Mouse (Mus musculus) liver, adult 2 months (tissue): Measurements from ENCODE around the gene Eif4a2. TPM values are rescaled to one million over a fixed set of nuclear protein-coding genes. Genes with fewer than 3 reads are reported as not detected.
"Not testable (repeated sequence)": the region's sequence is repeated elsewhere in the genome, so short reads cannot be mapped to it uniquely, and the experiment has no call there.

ENCODE experiments used
- DNase-seq: peaks from one replicate; pipeline ENCODE4 v3.0.0-alpha.2; 2011; ENCODE audit warnings: low read depth, low spot score; ENCODE audit errors: extremely low read depth
- H3K27ac ChIP-seq: fragments of 200-500 bp; replicated peaks from 2 replicates; pipeline ENCODE4 v1.5.1; 2012; ENCODE audit warnings: low read depth, mild to moderate bottlenecking, control low read depth, inconsistent platforms, low read length; ENCODE audit not compliant: insufficient read depth
- H3K27me3 ChIP-seq: fragments of 200-500 bp; 2 replicates; pipeline ENCODE4 v1.6.1; 2012; ENCODE audit warnings: mild to moderate bottlenecking, moderate library complexity, low read length, inconsistent platforms; ENCODE audit not compliant: control insufficient read depth, insufficient read depth
- H3K36me3 ChIP-seq: fragments of 200-500 bp; 2 replicates; pipeline ENCODE4 v1.6.1; 2012; ENCODE audit warnings: low read length, inconsistent platforms; ENCODE audit not compliant: control insufficient read depth, insufficient read depth
- H3K4me1 ChIP-seq: fragments of 200-500 bp; 2 replicates; pipeline ENCODE4 v1.6.1; 2011; ENCODE audit warnings: low read length; ENCODE audit not compliant: control insufficient read depth, insufficient read depth
- H3K4me3 ChIP-seq: fragments of 200-500 bp; 2 replicates; pipeline ENCODE4 v1.5.1; 2011; ENCODE audit warnings: low read depth, mild to moderate bottlenecking, control low read depth, low read length, moderate library complexity; ENCODE audit not compliant: insufficient read depth
- H3K79me2 ChIP-seq: fragments of 200-500 bp; 2 replicates; pipeline ENCODE4 v1.6.1; 2012; ENCODE audit warnings: inconsistent platforms, mild to moderate bottlenecking, low read length, moderate library complexity; ENCODE audit not compliant: control insufficient read depth, insufficient read depth
- H3K9ac ChIP-seq: fragments of 200-500 bp; 2 replicates; pipeline ENCODE4 v1.6.1; 2012; ENCODE audit warnings: low read depth, mild to moderate bottlenecking, control low read depth, inconsistent platforms, low read length
- CTCF ChIP-seq: fragments of 200-500 bp; IDR thresholded peaks from 2 replicates; pipeline ENCODE4 v1.5.1; 2011; ENCODE audit warnings: low read depth, low read length, control low read depth
- POLR2A ChIP-seq: fragments of 200-500 bp; IDR thresholded peaks from 2 replicates; pipeline ENCODE4 v1.6.1; 2011; ENCODE audit warnings: low read length, control low read depth; ENCODE audit not compliant: insufficient read depth; ENCODE audit errors: extremely low read depth
- WGBS: fragments of 180-500 bp; shearing (Covaris S2); methylation state at CpG from one replicate; pipeline ENCODE4 v1.1.7; 2018; 5-methylcytosine and 5-hydroxymethylcytosine counted together
- polyA plus RNA-seq: library from polyadenylated mRNA; depleted of rRNA; stranded (reverse); fragments of >200 nt; gene quantifications from 2 replicates; pipeline ENCODE4 v1.2.3, GENCODE M21; 2012
- total RNA-seq: library from RNA; depleted of rRNA; stranded (reverse); fragments of >200 nt; gene quantifications from 2 replicates; pipeline ENCODE4 v1.2.3, GENCODE M21; 2014

The Eif4a2 gene
- total and polyA plus RNA-seq, 2 experiments: 75.9 to 412 TPM

DNA sequence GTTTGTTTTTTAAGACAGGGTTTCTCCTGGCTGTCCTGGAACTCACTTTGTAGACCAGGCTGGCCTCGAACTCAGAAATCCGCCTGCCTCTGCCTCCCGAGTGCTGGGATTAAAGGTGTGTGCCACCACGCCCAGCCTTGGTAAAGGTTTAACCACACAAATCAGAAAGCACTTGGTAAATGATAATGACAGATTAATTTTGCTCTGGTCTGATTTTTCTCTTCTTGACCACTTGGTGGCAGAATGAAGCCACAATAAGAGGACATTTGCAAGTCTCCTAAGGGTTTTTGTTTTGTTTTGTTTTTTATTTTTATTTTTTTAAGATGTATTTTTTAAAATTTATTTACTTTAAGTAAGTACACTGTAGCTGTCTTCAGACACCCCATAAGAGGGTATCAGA is 19.5 kb upstream of the Eif4a2 start:
- not testable (repeated sequence) for H3K36me3 ChIP-seq, H3K27me3 ChIP-seq, H3K4me3 ChIP-seq, H3K27ac ChIP-seq, H3K79me2 ChIP-seq, H3K9ac ChIP-seq, H3K4me1 ChIP-seq
- peak; percentile 65 for DNase-seq
- WGBS: 21% methylated on average over 4 of the region's 4 CpGs
- 0 out of 2 replicates have a peak, but pooled peaks have one; percentile 20 for TF ChIP-seq CTCF

DNA sequence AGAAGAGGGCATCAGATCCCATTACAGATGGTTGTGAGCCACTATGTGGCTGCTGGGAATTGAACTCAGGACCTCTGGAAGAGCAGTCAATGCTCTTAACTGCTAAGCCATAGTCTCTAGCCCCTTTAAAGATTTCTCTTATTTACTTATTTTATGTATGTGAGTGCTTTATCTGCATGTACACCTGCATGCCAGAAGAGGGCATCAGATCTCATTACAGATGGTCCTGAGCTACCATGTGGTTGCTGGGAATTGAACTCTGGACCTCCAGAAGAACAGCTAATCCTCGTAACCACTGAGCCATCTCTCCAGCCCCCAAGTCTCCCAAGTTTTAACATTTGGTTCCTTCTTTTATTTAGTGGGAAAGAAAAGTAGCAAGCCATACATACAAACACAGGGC is 18.8 kb upstream of the Eif4a2 start:
- H3K4me1 ChIP-seq, DNase-seq, H3K27ac ChIP-seq, H3K4me3 ChIP-seq, H3K36me3 ChIP-seq, H3K9ac ChIP-seq, H3K79me2 ChIP-seq, H3K27me3 ChIP-seq: not testable (repeated sequence)
- 47% methylated on average over 1 of the region's 1 CpGs for WGBS

DNA sequence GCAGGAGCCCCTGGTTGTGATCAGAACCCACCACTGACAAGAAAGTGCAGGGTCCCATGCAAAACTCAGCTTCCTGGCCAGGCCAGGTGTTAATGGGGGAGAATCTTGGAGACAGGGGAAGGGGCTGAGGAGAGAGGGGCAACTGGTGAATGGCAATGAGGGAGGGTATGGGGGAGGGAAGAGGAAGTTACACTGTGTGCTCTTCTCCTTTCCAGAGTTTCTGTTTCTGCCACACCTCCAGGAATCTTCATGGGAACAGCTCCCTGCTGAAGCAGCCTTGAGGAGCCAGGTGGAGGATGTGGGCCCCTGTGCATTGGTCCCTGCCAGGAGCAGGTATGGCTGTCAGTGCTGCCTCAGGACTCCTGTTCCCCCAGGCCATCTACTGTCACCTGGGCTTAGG is 15.9 kb upstream of the Eif4a2 start:
- H3K27ac ChIP-seq, H3K9ac ChIP-seq, H3K4me1 ChIP-seq, DNase-seq, H3K4me3 ChIP-seq, H3K79me2 ChIP-seq, H3K36me3 ChIP-seq, H3K27me3 ChIP-seq: not testable (repeated sequence)

DNA sequence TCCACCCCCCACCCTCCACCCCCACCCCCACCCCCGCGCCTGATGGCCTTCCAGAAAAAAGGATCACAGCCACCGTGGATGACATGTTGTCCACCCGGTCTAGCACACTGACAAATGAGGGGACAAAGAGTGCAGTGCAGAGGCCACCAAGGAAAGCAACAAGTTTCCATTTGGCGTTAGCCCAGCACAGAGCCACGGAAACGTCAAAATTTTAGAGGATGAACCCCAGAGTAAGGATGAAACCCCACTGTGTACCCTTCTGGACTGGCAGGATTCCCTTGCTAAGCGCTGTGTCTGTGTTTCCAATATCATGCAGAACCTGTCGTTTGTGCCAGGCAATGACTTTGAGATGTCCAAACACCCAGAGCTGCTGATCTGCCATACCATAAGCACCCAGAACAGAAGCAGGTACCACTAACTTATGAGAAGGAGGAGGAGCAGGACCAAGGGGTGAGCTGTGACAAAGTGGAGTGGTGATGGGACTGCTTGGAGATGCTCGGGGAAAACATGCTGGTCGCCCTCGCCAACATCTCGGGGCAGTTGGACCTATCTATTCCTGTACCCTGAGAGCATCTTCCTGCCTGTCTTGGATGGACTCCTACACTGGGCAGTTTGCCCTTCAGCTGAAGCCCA is 13.8 kb upstream of the Eif4a2 start:
- H3K36me3 ChIP-seq: no peaks in the 10 kb centered on the region
- no peak overlapping the region for H3K4me3 ChIP-seq
- H3K4me1 ChIP-seq: no peaks in the 10 kb centered on the region
- no peak overlapping the region for H3K9ac ChIP-seq
- TF ChIP-seq CTCF (no peak), POLR2A (no peak)
- no peaks in the 10 kb centered on the region for H3K79me2 ChIP-seq
- H3K27ac ChIP-seq: no peak overlapping the region
- no peak for DNase-seq
- 82% methylated on average over 13 of the region's 13 CpGs for WGBS
- no peaks in the 10 kb centered on the region for H3K27me3 ChIP-seq

DNA sequence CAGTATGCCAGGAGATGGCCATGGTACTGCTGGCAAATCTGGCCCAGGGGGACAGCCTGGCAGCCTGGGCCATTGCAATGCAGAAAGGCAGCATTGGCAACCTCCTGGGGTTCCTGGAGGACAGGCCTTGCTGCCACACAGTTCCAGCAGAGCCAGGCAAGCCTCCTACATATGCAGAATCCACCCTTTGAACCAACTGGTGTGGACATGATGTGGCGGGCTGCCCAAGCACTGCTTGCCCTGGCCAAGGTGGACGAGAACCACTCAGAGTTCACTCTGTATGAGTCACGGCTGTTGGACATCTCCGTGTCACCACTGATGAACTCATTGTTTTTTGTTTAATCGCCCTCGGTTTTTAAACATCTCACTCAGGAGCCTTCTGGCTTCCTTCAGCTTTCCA is 13.1 kb upstream of the Eif4a2 start:
- 56% methylated on average over 6 of the region's 6 CpGs for WGBS
- no peaks in the 10 kb centered on the region for H3K79me2 ChIP-seq

DNA sequence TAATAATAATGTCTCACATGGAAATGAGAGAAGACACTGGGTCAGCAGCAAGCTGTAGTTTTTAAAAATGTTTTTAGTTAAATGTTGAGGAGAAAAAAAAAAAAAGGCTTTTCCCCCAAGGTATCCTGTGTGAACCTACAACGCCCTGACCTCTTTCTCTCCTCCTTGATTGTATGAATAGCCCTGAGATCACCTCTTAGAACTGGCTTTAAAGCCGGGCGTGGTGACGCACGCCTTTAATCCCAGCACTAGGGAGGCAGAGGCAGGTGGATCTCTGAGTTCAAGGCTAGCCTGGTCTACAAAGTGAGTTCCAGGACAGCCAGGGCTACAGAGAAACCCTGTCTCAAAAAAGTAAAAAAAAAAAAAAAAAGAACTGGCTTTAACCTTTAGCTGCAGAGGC is 11.7 kb upstream of the Eif4a2 start:
- H3K36me3 ChIP-seq, H3K79me2 ChIP-seq, DNase-seq, H3K4me3 ChIP-seq, H3K4me1 ChIP-seq, H3K9ac ChIP-seq, H3K27me3 ChIP-seq, H3K27ac ChIP-seq: not testable (repeated sequence)
- 96% methylated on average over 5 of the region's 5 CpGs for WGBS

More for the DNA sequence above, 13.1 kb upstream of the Eif4a2 start:
- TF ChIP-seq CTCF: no peak
- TF ChIP-seq POLR2A: no peak
- H3K4me3 ChIP-seq: no peak overlapping the region
- no peaks in the 10 kb centered on the region for H3K4me1 ChIP-seq
- no peak for DNase-seq
- H3K27me3 ChIP-seq: no peaks in the 10 kb centered on the region
- H3K36me3 ChIP-seq: no peaks in the 10 kb centered on the region
- no peak overlapping the region for H3K9ac ChIP-seq
- H3K27ac ChIP-seq: no peak overlapping the region

DNA sequence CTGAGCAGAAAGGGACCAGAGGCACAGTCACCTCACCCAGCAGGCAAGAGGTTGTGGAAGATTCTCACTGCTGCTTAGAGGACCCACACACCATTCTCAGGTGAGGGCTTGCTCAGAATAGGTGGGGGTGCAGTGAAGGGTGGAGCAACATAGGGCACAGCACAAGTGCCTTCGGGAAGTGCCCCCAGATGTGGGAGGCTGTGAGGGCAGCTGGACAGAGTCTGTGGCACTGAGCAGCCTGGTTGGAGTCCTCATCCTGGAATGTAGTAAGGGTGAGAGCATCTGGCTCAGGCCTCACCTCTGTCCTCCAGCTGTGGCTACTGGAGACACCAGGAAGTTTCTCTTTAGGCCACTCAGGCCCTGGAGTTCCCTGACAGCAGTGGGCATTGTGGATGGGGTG is 10.4 kb upstream of the Eif4a2 start:
- not testable (repeated sequence) for H3K79me2 ChIP-seq, DNase-seq, H3K27me3 ChIP-seq, H3K27ac ChIP-seq, H3K36me3 ChIP-seq, H3K4me3 ChIP-seq, H3K4me1 ChIP-seq, H3K9ac ChIP-seq
- WGBS: 89% methylated on average over 1 of the region's 1 CpGs

DNA sequence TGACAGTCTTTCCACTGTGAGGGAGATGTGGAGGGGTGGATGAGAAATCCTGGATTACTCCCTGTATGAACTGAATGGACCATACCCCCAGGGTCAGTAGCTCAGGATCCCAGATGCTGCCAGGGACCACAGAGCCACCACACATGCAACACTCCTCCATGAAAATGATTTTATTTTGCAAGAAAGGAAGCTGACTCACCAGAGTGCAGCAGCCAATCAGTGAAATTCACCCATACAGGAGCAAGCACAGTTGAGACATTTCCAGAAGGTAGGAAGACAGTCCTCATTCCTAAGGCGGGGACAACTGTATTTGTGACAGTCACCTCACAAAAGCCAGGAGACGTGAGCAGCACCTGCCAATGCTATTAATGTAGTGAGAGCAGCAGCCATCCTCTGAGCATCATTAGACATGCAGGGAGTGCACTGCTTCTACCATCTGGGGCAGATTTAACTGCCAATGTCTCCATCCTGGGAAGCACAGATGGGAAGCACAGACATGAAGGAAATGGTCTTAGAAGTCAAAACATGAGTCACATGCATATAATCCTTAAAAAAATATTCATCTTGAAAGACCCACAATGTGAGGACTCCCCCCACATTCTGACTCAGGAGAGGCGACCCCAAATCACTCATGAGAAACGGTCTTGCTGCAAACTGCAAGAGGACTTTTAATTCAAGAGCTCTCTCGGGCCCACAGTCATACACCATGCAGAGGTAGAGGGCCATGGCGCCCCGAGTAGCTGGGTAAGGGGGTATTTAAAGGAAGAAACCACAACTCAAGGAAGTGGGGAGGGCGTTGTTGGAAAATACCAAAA is 9.7 kb upstream of the Eif4a2 start:
- not testable (repeated sequence) for H3K9ac ChIP-seq, H3K79me2 ChIP-seq, H3K4me1 ChIP-seq, H3K27ac ChIP-seq, H3K27me3 ChIP-seq, DNase-seq, H3K36me3 ChIP-seq, H3K4me3 ChIP-seq
- 93% methylated on average over 8 of the region's 8 CpGs for WGBS

DNA sequence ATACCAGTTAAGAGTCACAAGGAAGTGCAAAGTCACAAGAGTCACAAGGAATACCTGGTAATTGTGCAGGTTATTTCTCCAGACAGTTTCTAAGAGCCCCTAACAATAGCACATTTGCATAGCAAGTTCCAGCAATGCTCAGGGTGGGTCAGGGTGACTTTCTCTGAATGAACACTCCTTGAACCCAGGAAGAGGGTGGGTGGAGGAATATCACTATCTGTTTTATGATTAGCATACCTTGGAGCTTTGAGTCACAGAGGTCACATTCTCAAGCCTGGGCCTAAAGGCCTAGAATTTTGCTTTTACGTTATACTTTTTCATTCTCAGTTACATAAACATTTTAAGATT is 9.2 kb upstream of the Eif4a2 start:
- not testable (repeated sequence) for DNase-seq, H3K27me3 ChIP-seq, H3K9ac ChIP-seq, H3K4me3 ChIP-seq, H3K27ac ChIP-seq, H3K4me1 ChIP-seq, H3K79me2 ChIP-seq, H3K36me3 ChIP-seq
- 100% methylated on average over 1 of the region's 1 CpGs for WGBS
